Mouse (Mus musculus): ENCODE results near the gene Pgf.
A peak's percentile ranks its signal among the peaks of the same experiment; 100 is the strongest.

Pgf gene

GRCm38 (mm10) chr12:85177740-85178239, at the start of gene Pgf:
TSS of gene Pgf (minus strand) at chr12:85177790.
- no peak for DNase-seq

DNA sequence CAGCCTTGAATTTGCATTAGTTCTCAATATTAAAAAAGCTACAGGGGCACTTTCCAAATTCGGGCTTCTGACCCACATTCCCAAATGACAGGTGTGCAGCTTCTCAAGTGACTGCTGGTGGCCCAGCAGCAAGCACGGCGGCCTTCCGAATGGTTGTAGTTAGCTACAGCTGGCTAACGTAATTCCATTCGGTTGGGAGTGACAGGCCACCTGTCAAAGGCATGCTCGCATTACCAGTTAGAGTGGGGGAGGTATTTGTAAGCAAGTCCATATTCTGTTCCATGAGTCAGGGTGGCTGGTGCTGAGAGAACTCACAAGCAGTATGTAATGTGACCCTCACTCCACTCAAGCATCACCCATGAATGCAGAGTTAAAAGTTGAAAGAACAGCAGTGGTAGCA, 49.6 kb upstream of the Pgf start:
- DNase-seq: no peak

DNA sequence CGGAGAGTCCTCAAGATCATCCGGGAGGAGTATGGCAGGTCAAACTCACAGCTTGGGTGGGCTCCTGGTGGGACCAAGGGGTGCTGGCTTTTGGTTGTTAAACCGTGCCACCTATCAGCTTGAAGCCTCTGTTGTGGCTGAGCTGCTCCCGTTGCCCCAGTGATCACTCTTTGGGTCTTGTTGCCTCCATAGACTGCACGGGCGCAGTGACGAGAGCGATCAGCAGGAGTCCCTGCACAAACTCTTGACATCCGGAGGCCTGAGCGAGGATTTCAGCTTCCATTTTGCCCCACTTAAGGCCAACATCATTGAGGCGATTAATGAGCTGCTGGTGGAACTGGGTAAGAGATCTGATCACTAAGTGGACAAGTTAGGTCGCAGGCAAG, 42.3 kb upstream of the Pgf start:
- DNase-seq: peak in 1 of 2 experiments; percentile 32

DNA sequence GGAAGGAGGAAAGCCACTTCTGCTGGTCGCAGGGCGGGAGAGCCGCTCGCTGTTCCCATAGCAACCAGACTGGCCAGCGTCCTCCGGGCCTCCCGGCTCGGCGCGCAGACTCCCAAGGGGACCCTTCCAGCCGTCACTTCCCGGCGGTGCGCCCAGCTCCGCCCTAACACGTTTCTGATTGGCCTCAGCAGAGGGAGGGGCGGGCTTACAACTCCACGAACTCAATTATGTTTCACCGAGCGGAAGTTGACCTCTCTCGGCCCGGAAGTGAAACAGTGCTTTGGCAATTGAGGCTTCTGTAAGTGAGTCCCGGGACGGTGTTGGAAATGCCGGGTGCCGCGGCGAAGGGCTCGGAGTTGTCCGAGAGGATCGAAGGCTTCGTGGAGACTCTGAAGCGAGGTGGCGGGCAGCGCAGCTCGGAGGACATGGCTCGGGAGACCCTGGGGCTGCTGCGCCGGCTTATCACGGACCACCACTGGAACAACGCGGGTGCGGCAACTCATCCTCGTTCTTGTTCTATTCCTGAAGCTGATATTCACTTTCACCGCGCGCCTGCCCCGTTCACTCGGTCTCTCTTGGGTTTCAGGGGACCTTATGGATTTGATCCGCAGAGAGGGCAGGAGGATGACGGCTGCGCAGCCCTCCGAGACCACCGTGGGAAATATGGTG, 41.8 kb upstream of the Pgf start, which contains the start of gene Eif2b2:
Gene Eif2b2, plus strand, starts transcription at position 246 of the 669 bp plus-strand sequence.
- DNase-seq: peak; percentile 98 to 99

DNA sequence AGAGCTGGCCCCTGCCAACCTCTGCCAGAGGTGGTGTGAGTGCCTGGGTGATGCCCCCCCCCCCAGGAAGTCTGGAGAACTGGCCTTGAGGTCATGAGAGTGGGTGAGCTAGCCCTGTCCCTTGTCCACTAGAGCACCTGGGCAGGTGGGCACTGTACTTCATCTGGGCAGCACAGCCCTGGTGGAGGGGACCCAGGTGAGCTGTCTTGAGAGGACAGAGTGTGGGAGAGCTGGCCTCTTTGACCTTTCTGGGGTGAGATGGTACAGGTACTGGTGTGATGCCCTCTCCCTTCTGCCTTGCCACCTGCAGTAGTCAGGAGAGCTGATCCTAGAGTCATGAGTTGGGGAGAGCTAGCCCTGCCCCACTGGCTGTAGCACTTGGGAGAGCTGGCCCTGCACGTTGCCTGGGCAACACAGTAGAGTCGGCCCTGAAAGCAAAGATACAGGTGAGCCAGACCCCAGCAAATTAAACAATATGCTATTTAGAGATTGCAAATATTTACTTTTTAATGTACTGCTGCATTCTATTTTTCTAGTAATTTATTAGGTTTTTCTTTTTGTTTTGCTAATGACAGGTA, 40.2 kb upstream of the Pgf start:
- no peak for DNase-seq

GRCm38 (mm10) chr12:85215031-85215430, 37.4 kb upstream of the Pgf start:
- no peak for DNase-seq

DNA sequence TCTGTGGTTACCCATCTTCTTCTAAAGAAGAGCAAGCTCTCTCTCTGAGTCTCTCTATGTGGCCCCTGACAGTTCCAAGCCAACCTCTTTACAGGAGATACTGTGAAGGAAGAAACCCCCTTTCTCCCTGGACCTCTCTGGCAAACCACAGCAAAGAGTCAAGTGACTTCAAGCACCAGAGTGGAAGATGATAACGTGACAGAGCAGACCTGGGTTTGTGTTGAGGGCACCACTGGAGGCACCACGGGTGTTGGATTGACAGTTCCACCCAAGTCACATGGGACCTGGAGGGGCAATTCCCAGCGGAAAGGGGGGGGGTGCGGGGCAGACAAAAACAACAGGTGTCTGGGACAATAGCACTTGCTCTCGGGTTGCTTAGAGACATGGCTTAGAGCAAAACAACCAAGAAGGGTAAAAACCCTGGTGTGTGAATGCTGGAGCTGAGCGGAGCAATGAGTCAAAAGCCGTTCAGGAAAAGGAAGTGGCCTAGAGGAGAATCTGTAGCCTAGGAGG, 31.2 kb upstream of the Pgf start:
- peak in 1 of 2 experiments; percentile 25 for DNase-seq

- DNase-seq: no peak
These were observed 27.8 kb upstream of the Pgf start for GRCm38 (mm10) chr12:85205425-85205824.

- no peak for DNase-seq
These were observed 26.5 kb upstream of the Pgf start for GRCm38 (mm10) chr12:85204105-85204504.

GRCm38 (mm10) chr12:85203699-85204098, 26.1 kb upstream of the Pgf start:
- DNase-seq: no peak

DNA sequence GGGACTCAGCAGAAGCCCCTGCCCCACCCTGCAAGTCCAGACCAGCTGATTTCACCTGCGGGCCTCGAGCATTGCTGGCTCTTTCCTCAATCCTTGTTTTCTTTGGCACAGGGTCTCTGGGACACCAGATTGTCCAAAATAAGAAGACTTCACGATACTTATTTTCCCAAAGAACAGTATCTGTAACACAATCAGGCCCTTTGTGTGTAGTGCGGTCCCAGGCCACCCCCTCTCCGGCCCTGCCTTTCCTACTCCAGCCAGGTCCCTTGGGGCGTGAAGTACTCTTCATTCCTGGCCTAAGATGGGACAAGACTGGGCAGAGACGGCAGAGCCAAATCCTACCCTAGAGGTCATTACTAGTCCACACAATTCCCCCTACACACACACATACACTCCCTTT, 24.6 kb upstream of the Pgf start:
- DNase-seq: no peak

DNA sequence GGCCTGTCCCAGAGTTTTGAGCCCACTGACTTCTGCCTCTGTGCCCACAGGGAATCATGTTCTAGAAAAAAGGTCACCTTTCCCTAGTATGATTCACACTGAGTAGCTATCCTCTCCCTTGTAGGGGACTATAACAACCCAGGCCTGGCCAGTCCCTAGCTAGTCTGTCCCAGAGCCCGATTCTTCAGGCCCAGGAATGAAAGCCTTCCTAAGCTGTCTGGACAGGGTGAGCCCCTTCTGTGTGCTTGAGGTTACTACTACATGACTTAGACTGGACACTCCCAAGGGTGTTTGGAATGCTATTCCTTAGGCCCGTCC, 24.2 kb upstream of the Pgf start:
- DNase-seq: no peak

DNA sequence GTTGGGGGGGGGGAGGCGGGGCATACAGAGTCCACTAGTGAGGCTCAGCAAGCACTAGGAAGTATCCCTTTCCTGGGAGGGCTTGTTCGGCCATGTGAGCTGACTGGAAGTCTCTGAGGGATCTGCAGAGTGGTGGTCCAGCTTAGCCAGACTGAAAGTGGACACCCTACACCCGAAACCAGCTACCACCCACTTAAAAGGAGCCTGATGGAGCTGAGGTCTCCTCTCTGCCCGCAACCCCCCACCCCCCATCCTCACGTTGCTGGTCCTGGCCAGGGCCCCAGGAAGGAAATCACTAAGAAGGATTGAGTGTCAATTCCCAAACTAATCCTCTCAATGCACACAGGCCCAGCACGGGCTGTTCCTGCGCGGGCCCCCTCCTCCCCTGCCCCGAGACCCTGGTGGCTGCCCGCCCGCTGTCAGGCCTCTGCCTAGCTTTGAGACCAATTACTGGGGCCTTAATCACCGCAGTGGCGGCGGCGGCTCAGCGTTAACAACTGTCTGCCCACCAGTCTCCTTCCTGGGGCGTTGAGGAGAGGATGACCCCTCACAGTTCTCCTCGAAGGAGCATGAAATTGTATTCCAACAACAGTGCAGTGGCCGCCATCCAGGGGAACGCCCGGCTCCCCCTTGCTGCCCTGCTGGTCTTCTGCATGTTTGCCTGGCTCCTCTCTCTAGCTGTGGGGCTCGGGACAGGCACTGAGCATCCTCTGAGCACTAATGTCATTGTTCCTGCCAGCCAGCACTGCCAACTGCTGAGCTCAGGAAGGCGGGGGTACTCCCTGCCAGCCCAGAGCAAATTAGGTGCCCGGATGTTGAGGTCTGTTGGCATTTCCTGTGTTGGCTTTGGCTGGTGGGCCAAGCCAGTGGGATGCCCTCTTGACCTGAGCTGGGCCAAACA, 23.6 kb upstream of the Pgf start:
- peak; percentile 60 to 63 for DNase-seq

DNA sequence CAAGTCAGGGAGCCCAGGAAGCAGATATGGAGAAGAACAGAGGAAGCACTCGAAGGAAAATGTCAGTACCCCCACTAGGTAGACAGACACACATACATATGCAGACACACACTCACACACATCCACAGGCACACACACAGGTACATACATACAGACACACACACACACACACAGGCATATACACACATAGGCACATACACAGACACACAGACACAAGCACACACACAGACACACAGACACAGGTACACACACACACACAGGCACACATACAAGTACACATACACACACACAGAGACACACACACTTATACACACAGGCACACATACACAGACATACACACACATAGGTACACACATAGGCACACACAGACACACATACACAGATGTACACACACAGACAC, 22.4 kb upstream of the Pgf start:
- DNase-seq: no peak

DNA sequence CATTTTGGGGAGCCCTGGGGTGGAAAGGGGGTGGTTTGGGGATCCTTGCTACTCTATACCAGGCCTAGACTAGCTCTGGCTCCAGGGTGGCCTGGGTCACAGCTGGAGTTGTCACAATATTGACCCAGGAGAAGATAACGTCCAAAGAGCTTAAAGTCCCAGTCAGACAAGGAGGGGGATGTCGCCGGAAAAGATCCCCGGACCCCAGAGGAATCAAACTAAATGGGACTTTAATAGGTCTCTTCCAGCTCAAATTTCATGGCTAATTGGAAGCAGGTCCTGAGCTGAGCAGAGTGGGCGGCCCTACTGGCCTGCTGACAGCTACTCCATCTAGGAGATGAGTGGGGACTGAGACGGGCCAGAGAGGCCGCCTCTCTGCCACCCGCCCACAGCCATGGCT, 20.3 kb upstream of the Pgf start:
- DNase-seq: no peak

DNA sequence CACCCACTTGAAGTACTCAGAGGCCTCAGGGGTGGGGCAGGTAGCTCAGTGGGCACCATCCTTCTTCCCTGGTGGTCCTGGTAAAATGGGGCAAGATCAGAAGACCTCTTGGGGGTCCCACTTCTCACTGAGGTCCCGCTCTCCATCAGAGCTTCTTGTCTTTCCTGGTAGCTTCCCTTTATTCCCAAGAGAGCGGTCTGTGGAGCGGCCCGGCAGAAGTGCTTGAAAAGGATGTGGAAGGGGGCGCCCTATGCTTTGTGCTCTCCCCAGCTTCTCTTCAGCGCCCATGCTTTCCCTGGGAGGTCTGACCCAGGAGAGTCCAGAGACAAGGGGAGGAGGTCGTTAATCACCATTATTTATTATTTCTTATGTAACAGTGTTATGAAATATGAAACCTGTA, 19.8 kb upstream of the Pgf start:
- DNase-seq: no peak

DNA sequence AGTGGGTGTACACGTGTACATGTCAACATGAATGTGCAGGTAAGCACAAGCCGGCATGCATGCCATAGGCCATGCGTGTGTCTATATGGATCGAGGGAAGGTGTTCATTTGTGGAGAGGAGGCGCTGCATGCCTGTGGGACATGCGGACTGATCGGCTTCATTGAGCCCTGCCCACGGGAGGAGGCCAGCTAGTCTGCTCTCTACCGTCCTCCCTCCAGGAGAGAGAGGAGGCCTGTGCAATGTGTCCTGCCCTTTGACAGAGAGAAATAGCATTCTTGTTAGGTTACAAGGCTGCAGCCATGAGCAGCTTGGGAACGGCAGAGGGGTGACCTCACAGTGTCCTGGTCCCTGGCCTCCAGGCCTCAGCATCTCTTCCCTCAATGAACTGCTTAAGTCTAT, 18.6 kb upstream of the Pgf start:
- DNase-seq: no peak

GRCm38 (mm10) chr12:85195086-85195485, 17.5 kb upstream of the Pgf start:
- DNase-seq: peak in 1 of 2 experiments; percentile 25

- peak; percentile 92 for DNase-seq
These were observed 17.0 kb upstream of the Pgf start for GRCm38 (mm10) chr12:85194623-85195018.

DNA sequence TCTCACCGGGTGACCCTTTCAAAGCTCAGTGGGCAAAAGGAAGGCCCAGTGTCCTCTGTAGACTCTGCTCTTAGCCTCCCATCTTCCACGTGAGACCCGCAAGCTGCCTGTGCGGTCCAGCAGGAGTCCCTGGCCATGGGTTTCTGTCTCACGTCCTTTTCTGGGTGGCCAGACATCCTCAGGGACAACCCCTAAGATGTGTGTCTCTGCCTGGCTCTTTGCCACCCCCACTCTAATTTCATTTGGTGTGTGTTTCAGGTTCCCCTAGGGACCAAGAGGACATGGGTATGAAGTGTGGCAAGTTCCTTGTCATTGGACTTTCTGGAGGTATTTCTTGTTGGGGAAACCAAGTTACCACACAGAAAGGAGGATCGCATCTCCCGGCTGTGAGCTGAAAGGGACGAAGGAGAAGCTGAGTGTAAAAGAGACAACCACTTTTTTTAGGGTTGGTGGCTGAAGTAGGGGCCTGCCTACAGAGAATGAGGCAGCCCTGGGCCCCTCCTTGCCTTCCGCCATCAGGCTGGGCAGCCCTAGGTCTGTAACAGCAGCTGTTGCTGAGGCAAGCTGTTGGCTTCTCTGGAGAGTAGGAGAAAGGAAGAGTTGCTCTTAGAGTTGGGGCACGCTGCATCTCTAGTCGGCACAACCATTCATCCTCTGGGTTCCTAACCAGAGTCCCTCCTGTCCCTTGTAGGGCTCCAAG, 16.5 kb upstream of the Pgf start:
- peak; percentile 40 to 53 for DNase-seq

DNA sequence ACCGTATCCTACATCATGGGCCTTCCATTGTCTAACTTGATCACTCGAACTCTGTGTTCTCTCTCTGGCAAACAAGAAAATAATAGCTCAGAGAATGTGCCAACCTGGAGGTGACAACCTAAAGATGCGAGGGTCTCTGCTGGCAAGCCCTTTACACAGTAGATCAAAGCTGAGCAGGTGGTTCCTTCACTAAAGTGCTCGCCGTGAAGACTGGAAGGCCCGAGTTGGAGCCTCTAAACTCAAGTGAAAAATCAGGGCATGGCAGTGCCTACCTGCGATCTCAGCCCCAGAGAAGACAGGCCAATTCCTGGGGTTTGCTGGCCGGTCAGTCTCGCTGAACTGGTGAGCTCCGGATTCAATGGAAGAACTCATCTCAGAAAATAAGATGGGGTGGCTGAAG, 15.6 kb upstream of the Pgf start:
- DNase-seq: peak in 1 of 2 experiments; percentile 28

- peak; percentile 73 to 85 for DNase-seq
These were observed 15.0 kb upstream of the Pgf start for GRCm38 (mm10) chr12:85192461-85193108.
